Mouse (Mus musculus) spleen, adult 2 months (tissue): Measurements from ENCODE around the gene Arfrp1.

Experiments used
- CTCF ChIP-seq: fragments of 200-500 bp; IDR thresholded peaks from 2 replicates; pipeline ENCODE4 v1.5.1; 2011; ENCODE audit warnings: mild to moderate bottlenecking, inconsistent platforms; ENCODE audit not compliant: insufficient read depth, insufficient read length, insufficient replicate concordance; ENCODE audit errors: extremely low read depth
- POLR2A ChIP-seq: fragments of 200-500 bp; IDR thresholded peaks from 2 replicates; pipeline ENCODE4 v1.6.1; 2011; ENCODE audit warnings: low read depth, low read length, inconsistent platforms

GRCm38 (mm10) chr2:181391022-181391421 lies 25.8 kb upstream of the Arfrp1 start:
- TF ChIP-seq CTCF (no peak), POLR2A (no peak)
